Mouse (Mus musculus): ENCODE data around the gene Adprm. TPM values are rescaled to one million over a fixed set of nuclear protein-coding genes. Genes with fewer than 3 reads are reported as not detected.
A peak's percentile ranks its signal among the peaks of the same experiment; 100 is the strongest.

Gene Adprm
- total RNA-seq, 1 experiment = 27.3 TPM

DNA sequence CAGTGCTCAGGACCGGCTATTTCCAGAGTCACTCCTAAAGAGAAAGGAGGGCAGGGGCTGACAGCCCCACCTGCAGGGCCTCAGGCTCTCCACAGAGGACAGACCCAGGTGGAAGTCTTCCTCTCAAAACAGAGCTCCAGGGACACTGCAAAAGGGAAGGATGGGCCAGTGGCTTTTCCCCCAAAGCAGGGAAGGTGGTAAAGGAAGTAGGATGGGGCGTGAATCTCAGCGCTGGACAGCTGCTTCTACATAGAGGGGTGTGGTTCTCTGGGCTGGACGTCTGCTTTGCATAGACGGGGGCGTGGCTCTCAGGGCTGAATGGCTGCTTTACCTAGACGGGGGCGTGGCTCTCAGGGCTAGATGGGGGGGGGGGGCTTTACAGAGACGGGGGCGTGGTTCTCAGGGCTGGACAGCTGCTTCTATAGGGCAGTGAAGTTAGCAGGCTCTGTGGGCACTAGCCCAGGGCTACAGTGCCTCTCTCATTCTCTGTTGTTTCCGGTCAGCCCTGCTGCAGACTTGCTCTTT is 28.8 kb upstream of the Adprm start:
- H3K9me3 ChIP-seq (ENCODE audit: control insufficient read depth, insufficient read depth, low read depth, low read length) = no peaks in the 10 kb centered on the region
- no peaks in the 10 kb centered on the region for H3K36me3 ChIP-seq (ENCODE audit: control insufficient read depth, insufficient read depth, low read length, poor library complexity, severe bottlenecking)
- no peak overlapping the region for H3K4me3 ChIP-seq (ENCODE audit: insufficient read depth in 1 of 2, low read depth in 1 of 2, low read length in 2 of 2, poor library complexity in 1 of 2, severe bottlenecking in 1 of 2)
- in situ Hi-C loops (cut with MboI; ENCODE audit: low sequenced_read_pairs in 2 of 2, unreplicated experiment in 2 of 2) = loop anchor here in 1 of 2 experiments (5.0 to 10.0 kb wide), 2 partner anchors 54 to 176 kb away; partner anchors contain the start of gene Tmem220
- H3K4me1 ChIP-seq (ENCODE audit: control insufficient read depth in 2 of 2, insufficient read depth in 2 of 2, low read length in 2 of 2, poor library complexity in 1 of 2) = peaks cover 0 to 9% of the 10 kb centered on the region in 2 experiments; a peak in 1 of 4 replicates
- no peak overlapping the region for H3K9ac ChIP-seq (ENCODE audit: insufficient read depth, low read depth, low read length, poor library complexity, severe bottlenecking)
- no peak overlapping the region for H3K27ac ChIP-seq (ENCODE audit: insufficient read depth, low read depth, low read length, poor library complexity, severe bottlenecking)
- peak; percentile 49 for DNase-seq (ENCODE audit: low read depth, low spot score)
- TF ChIP-seq CHD2 (IDR thresholded peaks at IDR 0.05; ENCODE audit: low read depth, low read length) = no peak
- no peak for TF ChIP-seq ZNF384 (IDR thresholded peaks at IDR 0.05; ENCODE audit: low read depth, low read length)
- no peak for TF ChIP-seq MAFK (IDR thresholded peaks at IDR 0.05; ENCODE audit: insufficient read depth, low read depth, low read length)
- no peak for TF ChIP-seq ZC3H11A (IDR thresholded peaks at IDR 0.05; ENCODE audit: borderline replicate concordance, low read depth, low read length)
- no peak for TF ChIP-seq HCFC1 (IDR thresholded peaks at IDR 0.05; ENCODE audit: borderline replicate concordance, insufficient read depth, low read length)

DNA sequence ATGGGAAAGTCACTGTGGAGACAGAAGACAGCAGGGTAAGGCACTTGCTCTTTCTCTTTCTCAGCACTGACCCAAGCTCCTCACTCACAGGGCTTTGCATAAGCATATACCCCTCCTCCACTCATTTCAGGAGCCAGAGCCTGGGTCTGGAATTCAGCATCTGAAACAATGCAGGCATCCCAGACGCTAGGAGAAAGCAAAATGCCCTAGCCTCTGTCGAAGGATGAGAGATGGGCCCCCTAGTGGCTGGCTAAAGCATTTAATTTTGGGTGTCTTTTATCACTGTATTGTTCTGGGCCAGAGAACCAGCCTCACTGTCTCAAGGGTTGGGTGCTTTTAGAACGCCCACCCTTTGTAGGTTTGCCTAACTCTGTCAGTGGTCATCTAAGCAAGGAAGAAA is 27.8 kb upstream of the Adprm start:
- no peak overlapping the region for H3K27ac ChIP-seq (ENCODE audit: insufficient read depth, low read depth, low read length, poor library complexity, severe bottlenecking)
- in situ Hi-C loops (cut with MboI; ENCODE audit: low sequenced_read_pairs in 2 of 2, unreplicated experiment in 2 of 2) = loop anchor here in 1 of 2 experiments (5.0 to 10.0 kb wide), 2 partner anchors 53 to 175 kb away; partner anchors contain the start of gene Tmem220
- TF ChIP-seq ZNF384 (IDR thresholded peaks at IDR 0.05; ENCODE audit: low read depth, low read length) (no peak), HCFC1 (IDR thresholded peaks at IDR 0.05; ENCODE audit: borderline replicate concordance, insufficient read depth, low read length) (no peak), ZC3H11A (IDR thresholded peaks at IDR 0.05; ENCODE audit: borderline replicate concordance, low read depth, low read length) (no peak), MAFK (IDR thresholded peaks at IDR 0.05; ENCODE audit: insufficient read depth, low read depth, low read length) (no peak), CHD2 (IDR thresholded peaks at IDR 0.05; ENCODE audit: low read depth, low read length) (no peak)
- no peaks in the 10 kb centered on the region for H3K36me3 ChIP-seq (ENCODE audit: control insufficient read depth, insufficient read depth, low read length, poor library complexity, severe bottlenecking)
- H3K4me1 ChIP-seq (ENCODE audit: control insufficient read depth in 2 of 2, insufficient read depth in 2 of 2, low read length in 2 of 2, poor library complexity in 1 of 2) = peaks cover 0 to 9% of the 10 kb centered on the region in 2 experiments; a peak in 1 of 4 replicates
- DNase-seq (ENCODE audit: low read depth, low spot score) = peak; percentile 71
- no peak overlapping the region for H3K4me3 ChIP-seq (ENCODE audit: insufficient read depth in 1 of 2, low read depth in 1 of 2, low read length in 2 of 2, poor library complexity in 1 of 2, severe bottlenecking in 1 of 2)
- H3K9me3 ChIP-seq (ENCODE audit: control insufficient read depth, insufficient read depth, low read depth, low read length) = no peaks in the 10 kb centered on the region
- H3K9ac ChIP-seq (ENCODE audit: insufficient read depth, low read depth, low read length, poor library complexity, severe bottlenecking) = no peak overlapping the region

DNA sequence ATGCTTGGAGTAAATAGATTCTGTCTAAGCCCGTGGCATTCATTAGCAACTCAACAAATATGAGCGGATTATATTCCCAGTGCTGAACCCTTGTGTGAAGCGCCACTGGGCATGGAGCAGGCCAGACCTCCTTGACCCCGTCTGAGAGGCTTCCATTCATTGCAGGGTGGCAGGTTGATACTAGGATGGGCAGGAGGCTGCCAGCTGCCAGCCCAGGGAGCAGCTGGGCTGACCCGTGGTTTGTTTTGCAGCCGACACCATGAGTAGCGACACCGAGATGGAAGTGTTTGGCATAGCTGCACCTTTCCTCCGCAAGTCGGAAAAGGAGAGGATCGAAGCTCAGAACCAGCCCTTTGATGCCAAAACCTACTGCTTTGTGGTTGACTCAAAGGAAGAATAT is 27.3 kb upstream of the Adprm start:
- H3K4me1 ChIP-seq (ENCODE audit: control insufficient read depth in 2 of 2, insufficient read depth in 2 of 2, low read length in 2 of 2, poor library complexity in 1 of 2) = peaks cover 0 to 12% of the 10 kb centered on the region in 2 experiments; a peak in 1 of 4 replicates
- no peaks in the 10 kb centered on the region for H3K36me3 ChIP-seq (ENCODE audit: control insufficient read depth, insufficient read depth, low read length, poor library complexity, severe bottlenecking)
- TF ChIP-seq ZNF384 (IDR thresholded peaks at IDR 0.05; ENCODE audit: low read depth, low read length) (no peak), HCFC1 (IDR thresholded peaks at IDR 0.05; ENCODE audit: borderline replicate concordance, insufficient read depth, low read length) (no peak), CHD2 (IDR thresholded peaks at IDR 0.05; ENCODE audit: low read depth, low read length) (no peak), MAFK (IDR thresholded peaks at IDR 0.05; ENCODE audit: insufficient read depth, low read depth, low read length) (no peak), ZC3H11A (IDR thresholded peaks at IDR 0.05; ENCODE audit: borderline replicate concordance, low read depth, low read length) (no peak)
- H3K9ac ChIP-seq (ENCODE audit: insufficient read depth, low read depth, low read length, poor library complexity, severe bottlenecking) = no peak overlapping the region
- in situ Hi-C loops (cut with MboI; ENCODE audit: low sequenced_read_pairs in 2 of 2, unreplicated experiment in 2 of 2) = loop anchor here in 1 of 2 experiments (5.0 to 10.0 kb wide), 2 partner anchors 52 to 175 kb away; partner anchors contain the start of gene Tmem220
- no peak for DNase-seq (ENCODE audit: low read depth, low spot score)
- H3K27ac ChIP-seq (ENCODE audit: insufficient read depth, low read depth, low read length, poor library complexity, severe bottlenecking) = no peak overlapping the region
- no peak overlapping the region for H3K4me3 ChIP-seq (ENCODE audit: insufficient read depth in 1 of 2, low read depth in 1 of 2, low read length in 2 of 2, poor library complexity in 1 of 2, severe bottlenecking in 1 of 2)
- H3K9me3 ChIP-seq (ENCODE audit: control insufficient read depth, insufficient read depth, low read depth, low read length) = no peaks in the 10 kb centered on the region

DNA sequence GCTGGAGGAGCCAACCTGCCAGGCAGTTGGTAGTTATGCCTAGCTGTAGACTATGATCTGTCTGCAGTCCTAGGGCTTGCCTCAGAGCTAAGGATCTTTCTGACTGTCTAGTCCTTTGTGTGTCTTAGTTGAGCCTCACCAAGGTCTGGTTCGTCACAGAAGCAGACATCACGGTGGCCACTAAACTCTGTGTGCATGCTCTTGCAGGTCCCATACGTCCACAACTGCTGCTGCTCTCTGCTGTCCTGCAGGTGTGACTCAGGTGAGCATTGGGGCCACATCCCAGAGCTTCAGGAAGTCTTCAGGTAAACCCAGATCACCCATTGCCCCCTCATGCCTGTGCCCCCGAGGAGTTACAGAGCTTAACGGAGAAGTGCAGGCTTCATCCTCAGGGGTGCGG is 26.5 kb upstream of the Adprm start:
- H3K9ac ChIP-seq (ENCODE audit: insufficient read depth, low read depth, low read length, poor library complexity, severe bottlenecking) = no peak overlapping the region
- no peaks in the 10 kb centered on the region for H3K9me3 ChIP-seq (ENCODE audit: control insufficient read depth, insufficient read depth, low read depth, low read length)
- TF ChIP-seq CHD2 (IDR thresholded peaks at IDR 0.05; ENCODE audit: low read depth, low read length) = no peak
- TF ChIP-seq ZC3H11A (IDR thresholded peaks at IDR 0.05; ENCODE audit: borderline replicate concordance, low read depth, low read length) = no peak
- TF ChIP-seq MAFK (IDR thresholded peaks at IDR 0.05; ENCODE audit: insufficient read depth, low read depth, low read length) = no peak
- no peak for TF ChIP-seq ZNF384 (IDR thresholded peaks at IDR 0.05; ENCODE audit: low read depth, low read length)
- no peak for TF ChIP-seq HCFC1 (IDR thresholded peaks at IDR 0.05; ENCODE audit: borderline replicate concordance, insufficient read depth, low read length)
- in situ Hi-C loops (cut with MboI; ENCODE audit: low sequenced_read_pairs in 2 of 2, unreplicated experiment in 2 of 2) = no loop called here
- no peak for DNase-seq (ENCODE audit: low read depth, low spot score)
- H3K27ac ChIP-seq (ENCODE audit: insufficient read depth, low read depth, low read length, poor library complexity, severe bottlenecking) = no peak overlapping the region
- no peak overlapping the region for H3K4me3 ChIP-seq (ENCODE audit: insufficient read depth in 1 of 2, low read depth in 1 of 2, low read length in 2 of 2, poor library complexity in 1 of 2, severe bottlenecking in 1 of 2)
- H3K4me1 ChIP-seq (ENCODE audit: control insufficient read depth in 2 of 2, insufficient read depth in 2 of 2, low read length in 2 of 2, poor library complexity in 1 of 2) = peaks cover 0 to 12% of the 10 kb centered on the region in 2 experiments; a peak in 1 of 4 replicates
- no peaks in the 10 kb centered on the region for H3K36me3 ChIP-seq (ENCODE audit: control insufficient read depth, insufficient read depth, low read length, poor library complexity, severe bottlenecking)
